Mouse (Mus musculus): Measurements from ENCODE around the gene Fam184a. TPM values are rescaled to one million over a fixed set of nuclear protein-coding genes. Genes with fewer than 3 reads are reported as not detected.

Fam184a gene
- 5.6 and 13.7 TPM in 2 replicates for polyA plus RNA-seq (2021; fragmentation: Nextera tagmentation)
- long read RNA-seq, experiment 1, partial matches to known transcripts: 4 of 13 reads
- long read RNA-seq, experiment 1, other reads (novel, unspliced or antisense): 8 of 13 reads
- long read RNA-seq, experiment 2, partial matches to known transcripts: 5 of 10 reads
- long read RNA-seq, experiment 2, other reads (novel, unspliced or antisense): 4 of 10 reads

GRCm38 (mm10) chr10:53750955-53751652 is at the start of gene Fam184a:
Gene Fam184a (minus strand): TSS chr10:53751123.

GRCm38 (mm10) chr10:53630339-53630738 is 120.6 kb downstream of the Fam184a start, which contains the start of gene Mcm9:
Gene Mcm9 (minus strand): TSS chr10:53630439.

GRCm38 (mm10) chr10:53596677-53597120 is 154.2 kb downstream of the Fam184a start, which contains the start of gene Asf1a:
Gene Asf1a (plus strand): TSS chr10:53596757.

Other genes starting within 250 kb of the Fam184a start
- gene Asf1a, start 154.4 kb downstream of the Fam184a start, polyA plus RNA-seq (2021; fragmentation: Nextera tagmentation): 22.2 and 23.4 TPM in 2 replicates
- gene Mcm9, start 120.7 kb downstream of the Fam184a start, polyA plus RNA-seq (2021; fragmentation: Nextera tagmentation): 4.0 and 4.8 TPM in 2 replicates